Mouse (Mus musculus) right cerebral cortex, adult 2 months (tissue): ENCODE results near the gene Ptpn3.
"Not testable (repeated sequence)": the region's sequence is repeated elsewhere in the genome, so short reads cannot be mapped to it uniquely, and the experiment has no call there.

Experiments
- DNase-seq, 2 experiments: peaks; one replicate each; pipeline ENCODE4 v3.0.0; 2021 to 2022; ENCODE audit warnings: low spot score in 2 of 2

The Ptpn3 gene

GRCm38 (mm10) chr4:57224776-57225175 is 76.9 kb downstream of the Ptpn3 start:
- DNase-seq: no peak

- DNase-seq: no peak
Measured at GRCm38 (mm10) chr4:57217746-57218145, 83.9 kb downstream of the Ptpn3 start.

GRCm38 (mm10) chr4:57216535-57216934 is 85.1 kb downstream of the Ptpn3 start:
- no peak for DNase-seq

GRCm38 (mm10) chr4:57214852-57215251 is 86.8 kb downstream of the Ptpn3 start:
- DNase-seq: no peak

GRCm38 (mm10) chr4:57214114-57214513 is 87.5 kb downstream of the Ptpn3 start:
- no peak for DNase-seq

GRCm38 (mm10) chr4:57211706-57212105 is 89.9 kb downstream of the Ptpn3 start:
- no peak for DNase-seq

GRCm38 (mm10) chr4:57205908-57206307 is 95.7 kb downstream of the Ptpn3 start:
- DNase-seq: no peak

- no peak for DNase-seq
Measured at GRCm38 (mm10) chr4:57204780-57205179, 96.9 kb downstream of the Ptpn3 start.

GRCm38 (mm10) chr4:57202660-57203361 is 98.8 kb downstream of the Ptpn3 start:
- no peak for DNase-seq

GRCm38 (mm10) chr4:57202132-57202531 is 99.5 kb downstream of the Ptpn3 start:
- DNase-seq: no peak

- DNase-seq: no peak
Measured at GRCm38 (mm10) chr4:57200661-57201060, 101.0 kb downstream of the Ptpn3 start.

- DNase-seq: not testable (repeated sequence)
Measured at GRCm38 (mm10) chr4:57198666-57199393, 102.8 kb downstream of the Ptpn3 start.

GRCm38 (mm10) chr4:57191543-57192283 is 109.9 kb downstream of the Ptpn3 start:
- peak in 1 of 2 experiments; percentile 36 for DNase-seq

GRCm38 (mm10) chr4:57189881-57190280 is 111.8 kb downstream of the Ptpn3 start:
- DNase-seq: no peak

- no peak for DNase-seq
Measured at GRCm38 (mm10) chr4:57186035-57186434, 115.6 kb downstream of the Ptpn3 start.

GRCm38 (mm10) chr4:57185462-57185861 is 116.2 kb downstream of the Ptpn3 start:
- no peak for DNase-seq

- no peak for DNase-seq
Measured at GRCm38 (mm10) chr4:57183493-57183892, 118.1 kb downstream of the Ptpn3 start.

GRCm38 (mm10) chr4:57181538-57181937 is 120.1 kb downstream of the Ptpn3 start:
- no peak for DNase-seq

- no peak for DNase-seq
Measured at GRCm38 (mm10) chr4:57178881-57179280, 122.8 kb downstream of the Ptpn3 start.

GRCm38 (mm10) chr4:57175329-57175728 is 126.3 kb downstream of the Ptpn3 start:
- DNase-seq: no peak

- DNase-seq: no peak
Measured at GRCm38 (mm10) chr4:57172861-57173260, 128.8 kb downstream of the Ptpn3 start.

GRCm38 (mm10) chr4:57171817-57172216 is 129.8 kb downstream of the Ptpn3 start:
- no peak for DNase-seq

GRCm38 (mm10) chr4:57168680-57169079 is 133.0 kb downstream of the Ptpn3 start:
- DNase-seq: no peak
